Mouse (Mus musculus): ENCODE data around the gene Rps3.

Rps3 gene

GRCm38 (mm10) chr7:99444012-99444411, 39.5 kb downstream of the Rps3 start:
- CTCF ChIA-PET, result no interaction called here

- CTCF ChIA-PET, result interaction anchor here (0.7 kb wide), 1 partner anchor 38 kb away, joined by 3 read pairs; no protein-coding TSS in a partner anchor
Measured at GRCm38 (mm10) chr7:99443164-99443563, 40.4 kb downstream of the Rps3 start.

- CTCF ChIA-PET, result no interaction called here
Measured at GRCm38 (mm10) chr7:99441534-99442072, 41.9 kb downstream of the Rps3 start.

- CTCF ChIA-PET, result no interaction called here
Measured at GRCm38 (mm10) chr7:99438881-99439280, 44.7 kb downstream of the Rps3 start.

GRCm38 (mm10) chr7:99436530-99436929, 47.0 kb downstream of the Rps3 start:
- CTCF ChIA-PET, result no interaction called here

- CTCF ChIA-PET, result no interaction called here
Measured at GRCm38 (mm10) chr7:99434672-99435250, 48.8 kb downstream of the Rps3 start.

- CTCF ChIA-PET, result interaction anchor here (0.6 kb wide), 1 partner anchor 10 kb away, joined by 3 read pairs; no protein-coding TSS in a partner anchor
Measured at GRCm38 (mm10) chr7:99432863-99433262, 50.7 kb downstream of the Rps3 start.

- CTCF ChIA-PET, result no interaction called here
Measured at GRCm38 (mm10) chr7:99432248-99432647, 51.3 kb downstream of the Rps3 start.

GRCm38 (mm10) chr7:99430246-99430645, 53.3 kb downstream of the Rps3 start:
- CTCF ChIA-PET, result no interaction called here

- CTCF ChIA-PET, result no interaction called here
Measured at GRCm38 (mm10) chr7:99429786-99430185, 53.8 kb downstream of the Rps3 start.

- CTCF ChIA-PET, result no interaction called here
Measured at GRCm38 (mm10) chr7:99428836-99429235, 54.7 kb downstream of the Rps3 start.

- CTCF ChIA-PET, result interaction anchor here (0.7 kb wide), 1 partner anchor 61 kb away, joined by 5 read pairs; no protein-coding TSS in a partner anchor
Measured at GRCm38 (mm10) chr7:99427987-99428386, 55.6 kb downstream of the Rps3 start.

Measured in spleen, embryonic (tissue).